Mouse (Mus musculus) limb, embryonic 15.5 days (tissue): Measurements from ENCODE around the gene Fyb2. TPM values are rescaled to one million over a fixed set of nuclear protein-coding genes. Genes with fewer than 3 reads are reported as not detected.

ENCODE experiments used
- ATAC-seq: fragments of 200-750 bp; cut with Nextera tagmentation; 2 replicates; pipeline ENCODE4 v1.8.0; 2017; ENCODE audit warnings: low read depth, moderate TSS enrichment; ENCODE audit not compliant: insufficient number of reproducible peaks, low FRiP score, low TSS enrichment
- H3K27ac ChIP-seq: fragments of 300-500 bp; sonication (generic); 2 replicates; pipeline ENCODE4 v1.5.1; 2015; ENCODE audit warnings: moderate library complexity, mild to moderate bottlenecking, inconsistent platforms
- H3K27me3 ChIP-seq: fragments of 300-500 bp; sonication (generic); 2 replicates; pipeline ENCODE4 v1.6.1; 2015; ENCODE audit warnings: inconsistent platforms
- H3K36me3 ChIP-seq: fragments of 300-500 bp; sonication (generic); 2 replicates; pipeline ENCODE4 v1.6.1; 2015; ENCODE audit warnings: inconsistent platforms
- H3K4me1 ChIP-seq: fragments of 300-500 bp; sonication (generic); 2 replicates; pipeline ENCODE4 v1.6.1; 2015; ENCODE audit warnings: inconsistent platforms
- H3K4me2 ChIP-seq: fragments of 300-500 bp; sonication (generic); 2 replicates; pipeline ENCODE4 v1.6.1; 2015; ENCODE audit warnings: mild to moderate bottlenecking, inconsistent platforms
- H3K4me3 ChIP-seq: fragments of 300-500 bp; sonication (generic); 2 replicates; pipeline ENCODE4 v1.5.1; 2015; ENCODE audit warnings: mild to moderate bottlenecking, inconsistent platforms
- H3K9ac ChIP-seq: fragments of 300-500 bp; sonication (generic); 2 replicates; pipeline ENCODE4 v1.6.1; 2015; ENCODE audit warnings: inconsistent platforms
- H3K9me3 ChIP-seq: fragments of 300-500 bp; sonication (generic); 2 replicates; pipeline ENCODE4 v1.6.1; 2016; ENCODE audit warnings: inconsistent platforms
- WGBS: fragments of 180-500 bp; shearing (Covaris S2); methylation state at CpG from one replicate; pipeline ENCODE4 v1.1.7; 2015; 5-methylcytosine and 5-hydroxymethylcytosine counted together
- polyA plus RNA-seq: library from polyadenylated mRNA; unstranded; fragments of >200 nt; fragmentation: Nextera tagmentation; extraction: Ambion mirVana; gene quantifications from 2 replicates; pipeline ENCODE4 v1.2.1, GENCODE M21; 2015

The Fyb2 gene
- polyA plus RNA-seq, 1 experiment from 2014 or later: 0.41 TPM

DNA sequence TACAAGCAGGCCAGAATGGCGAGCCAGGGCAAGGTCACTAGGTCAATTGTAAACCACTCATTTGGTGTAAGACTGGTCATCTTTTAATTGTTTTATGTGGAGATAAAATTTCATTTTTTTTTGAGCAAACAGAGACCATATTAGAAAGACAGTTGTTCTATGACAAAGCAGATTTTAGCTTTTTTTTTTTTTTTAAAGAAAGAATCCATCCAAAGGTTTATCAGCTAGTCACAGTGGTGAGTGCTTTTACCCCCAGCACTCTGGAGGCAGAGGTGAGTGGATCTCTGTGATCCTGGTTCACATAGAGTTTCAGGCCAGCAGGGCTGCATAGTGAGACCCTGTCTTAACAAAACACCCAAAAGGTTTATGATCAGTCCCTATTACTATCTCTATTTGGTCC is 31.2 kb downstream of the Fyb2 start:
- no peaks in the 10 kb centered on the region for H3K27me3 ChIP-seq
- 83% methylated on average over 1 of the region's 1 CpGs for WGBS
- H3K4me1 ChIP-seq: no peaks in the 10 kb centered on the region
- H3K27ac ChIP-seq: no peak overlapping the region
- no peak overlapping the region for H3K4me2 ChIP-seq
- no peaks in the 10 kb centered on the region for H3K36me3 ChIP-seq
- H3K4me3 ChIP-seq: no peak overlapping the region
- ATAC-seq: no peak
- H3K9ac ChIP-seq: no peak overlapping the region
- H3K9me3 ChIP-seq: no peaks in the 10 kb centered on the region

DNA sequence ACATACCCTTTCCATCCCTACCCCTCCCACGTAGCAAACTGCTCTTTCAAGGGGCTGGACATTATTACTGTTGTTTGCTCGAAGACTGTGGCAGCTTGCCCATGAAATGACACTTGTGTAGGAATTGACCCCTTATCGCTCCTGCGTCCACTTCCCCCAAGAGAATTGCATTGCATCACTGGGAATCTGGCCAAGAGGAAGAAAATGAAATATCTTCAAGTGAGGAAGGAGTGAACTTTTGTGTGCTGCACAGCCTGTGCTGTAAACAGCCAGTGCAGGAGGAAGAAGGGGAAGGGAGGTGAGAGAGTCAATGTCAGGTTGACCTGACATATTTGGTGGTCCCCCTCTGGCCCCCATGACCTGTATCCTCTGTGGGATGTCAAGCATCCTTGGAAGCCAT is 35.6 kb downstream of the Fyb2 start:
- no peak overlapping the region for H3K9ac ChIP-seq
- H3K9me3 ChIP-seq: no peaks in the 10 kb centered on the region
- ATAC-seq: no peak
- no peak overlapping the region for H3K27ac ChIP-seq
- 79% methylated on average over 4 of the region's 4 CpGs for WGBS
- no peak overlapping the region for H3K4me2 ChIP-seq
- H3K36me3 ChIP-seq: no peaks in the 10 kb centered on the region
- no peaks in the 10 kb centered on the region for H3K4me1 ChIP-seq
- no peaks in the 10 kb centered on the region for H3K27me3 ChIP-seq
- H3K4me3 ChIP-seq: no peak overlapping the region

GRCm38 (mm10) chr4:104949304-104949703 is 36.0 kb downstream of the Fyb2 start:
- Histone ChIP-seq H3K4me1 (no peaks in the 10 kb centered on the region), H3K27me3 (no peaks in the 10 kb centered on the region), H3K9me3 (no peaks in the 10 kb centered on the region), H3K4me2 (no peak overlapping the region), H3K9ac (no peak overlapping the region), H3K27ac (no peak overlapping the region), H3K4me3 (no peak overlapping the region), H3K36me3 (no peaks in the 10 kb centered on the region)
- 62% methylated on average over 3 of the region's 3 CpGs for WGBS
- no peak for ATAC-seq

- 70% methylated on average over 4 of the region's 4 CpGs for WGBS
- no peaks in the 10 kb centered on the region for H3K9me3 ChIP-seq
- no peak overlapping the region for H3K27ac ChIP-seq
- no peak overlapping the region for H3K9ac ChIP-seq
- H3K4me1 ChIP-seq: no peaks in the 10 kb centered on the region
- H3K4me3 ChIP-seq: no peak overlapping the region
- no peak overlapping the region for H3K4me2 ChIP-seq
- H3K36me3 ChIP-seq: no peaks in the 10 kb centered on the region
- no peaks in the 10 kb centered on the region for H3K27me3 ChIP-seq
- no peak for ATAC-seq
Observed at GRCm38 (mm10) chr4:104951280-104951878, 38.1 kb downstream of the Fyb2 start.

- Histone ChIP-seq H3K4me3 (no peak overlapping the region), H3K9me3 (no peaks in the 10 kb centered on the region), H3K27me3 (no peaks in the 10 kb centered on the region), H3K4me2 (no peak overlapping the region), H3K36me3 (no peaks in the 10 kb centered on the region), H3K27ac (peak overlapping the region; percentile 59; the same call in 1 of the 2 replicates), H3K4me1 (no peaks in the 10 kb centered on the region), H3K9ac (no peak overlapping the region)
- 55% methylated on average over 7 of the region's 7 CpGs for WGBS
- ATAC-seq: no peak
Observed at GRCm38 (mm10) chr4:104956691-104957090, 43.4 kb downstream of the Fyb2 start.

- no peak overlapping the region for H3K4me3 ChIP-seq
- ATAC-seq: no peak
- no peaks in the 10 kb centered on the region for H3K4me1 ChIP-seq
- 70% methylated on average over 5 of the region's 5 CpGs for WGBS
- H3K9ac ChIP-seq: no peak overlapping the region
- H3K9me3 ChIP-seq: no peaks in the 10 kb centered on the region
- no peak overlapping the region for H3K27ac ChIP-seq
- H3K4me2 ChIP-seq: no peak overlapping the region
- H3K36me3 ChIP-seq: no peaks in the 10 kb centered on the region
- no peaks in the 10 kb centered on the region for H3K27me3 ChIP-seq
Observed at GRCm38 (mm10) chr4:104961431-104961830, 48.2 kb downstream of the Fyb2 start.

GRCm38 (mm10) chr4:104972606-104973005 is 59.4 kb downstream of the Fyb2 start:
- no peak overlapping the region for H3K9ac ChIP-seq
- H3K27ac ChIP-seq: no peak overlapping the region
- H3K9me3 ChIP-seq: no peaks in the 10 kb centered on the region
- 83% methylated on average over 2 of the region's 2 CpGs for WGBS
- no peaks in the 10 kb centered on the region for H3K36me3 ChIP-seq
- no peak overlapping the region for H3K4me3 ChIP-seq
- H3K27me3 ChIP-seq: no peaks in the 10 kb centered on the region
- H3K4me1 ChIP-seq: no peaks in the 10 kb centered on the region
- H3K4me2 ChIP-seq: no peak overlapping the region
- ATAC-seq: no peak

DNA sequence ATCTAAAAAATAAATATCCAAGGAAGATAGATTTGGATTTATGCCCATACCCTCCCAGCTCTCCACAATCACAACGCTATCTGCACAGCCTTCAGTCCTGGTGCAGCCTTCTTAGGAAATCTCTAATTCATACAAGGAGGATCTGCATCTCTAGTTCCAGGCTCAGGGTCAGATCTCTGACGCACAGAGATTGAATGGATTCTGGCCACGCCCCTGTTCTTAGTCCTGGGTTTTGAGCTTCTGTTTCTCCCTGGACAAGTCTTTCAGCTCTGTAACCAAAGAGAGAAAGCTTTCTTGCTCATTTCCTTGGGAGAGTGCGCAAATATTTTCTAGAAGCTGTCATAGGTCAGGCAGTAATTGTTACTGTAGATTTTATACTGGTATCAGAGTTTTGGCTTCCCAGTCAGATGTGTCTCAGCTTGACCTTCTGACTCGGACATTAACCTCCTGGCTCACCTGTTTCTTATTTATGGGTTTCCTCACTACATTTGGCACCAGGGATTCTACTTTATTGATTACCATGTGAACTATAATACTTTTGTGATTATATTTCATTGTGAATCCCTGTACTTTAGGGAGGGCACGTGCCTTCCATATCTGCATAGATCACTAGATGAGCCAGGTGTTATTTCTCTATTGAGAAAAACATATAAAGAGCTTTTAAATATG is 62.0 kb downstream of the Fyb2 start:
- Histone ChIP-seq H3K4me1 (no peaks in the 10 kb centered on the region), H3K4me2 (no peak overlapping the region), H3K9me3 (no peaks in the 10 kb centered on the region), H3K36me3 (no peaks in the 10 kb centered on the region), H3K27me3 (no peaks in the 10 kb centered on the region), H3K27ac (no peak overlapping the region), H3K4me3 (no peak overlapping the region), H3K9ac (no peak overlapping the region)
- 79% methylated on average over 6 of the region's 6 CpGs for WGBS
- ATAC-seq: no peak

DNA sequence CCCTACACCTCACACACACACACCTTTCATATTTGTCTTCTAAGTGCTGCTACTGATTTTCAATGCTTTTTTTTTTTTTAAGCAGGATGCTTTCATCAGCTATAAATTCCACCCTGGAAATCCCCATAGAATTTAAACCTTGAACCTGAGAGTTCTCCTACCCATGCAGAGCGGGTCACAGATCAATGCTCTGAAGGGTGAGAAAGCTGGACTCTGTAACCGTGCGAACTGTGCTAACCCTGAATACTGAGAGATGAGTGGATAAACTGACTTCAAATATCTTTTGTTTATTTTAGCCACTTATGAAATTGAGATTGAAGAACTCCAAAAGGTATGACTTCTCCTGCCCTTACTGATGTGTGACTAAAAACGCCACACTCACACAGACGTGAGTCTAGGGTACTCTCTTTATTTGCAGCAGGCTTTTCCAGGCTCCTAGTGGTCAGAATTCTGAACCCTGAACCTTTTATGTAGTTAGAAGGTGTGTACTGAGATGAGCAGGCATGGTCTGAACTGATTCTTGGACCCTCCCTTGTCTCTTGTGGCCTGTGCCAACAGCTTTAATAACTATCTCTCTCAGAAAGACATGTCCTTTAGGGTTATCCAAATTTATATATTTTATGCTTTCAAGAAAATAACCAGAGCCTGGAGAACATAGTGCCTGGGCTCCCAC is 72.8 kb downstream of the Fyb2 start:
- 92% methylated on average over 5 of the region's 5 CpGs for WGBS
- Histone ChIP-seq H3K9me3 (no peaks in the 10 kb centered on the region), H3K4me2 (no peak overlapping the region), H3K4me3 (no peak overlapping the region), H3K9ac (no peak overlapping the region), H3K27me3 (no peaks in the 10 kb centered on the region), H3K36me3 (no peaks in the 10 kb centered on the region), H3K4me1 (no peaks in the 10 kb centered on the region), H3K27ac (no peak overlapping the region)
- ATAC-seq: no peak

GRCm38 (mm10) chr4:104987631-104988030 is 74.4 kb downstream of the Fyb2 start:
- H3K4me1 ChIP-seq: no peaks in the 10 kb centered on the region
- H3K36me3 ChIP-seq: no peaks in the 10 kb centered on the region
- no peak overlapping the region for H3K27ac ChIP-seq
- no peaks in the 10 kb centered on the region for H3K9me3 ChIP-seq
- 62% methylated on average over 7 of the region's 7 CpGs for WGBS
- no peak overlapping the region for H3K4me3 ChIP-seq
- no peak overlapping the region for H3K4me2 ChIP-seq
- no peak overlapping the region for H3K9ac ChIP-seq
- H3K27me3 ChIP-seq: no peaks in the 10 kb centered on the region
- no peak for ATAC-seq

- no peaks in the 10 kb centered on the region for H3K9me3 ChIP-seq
- ATAC-seq: no peak
Observed at GRCm38 (mm10) chr4:104988102-104988501, 74.8 kb downstream of the Fyb2 start.

DNA sequence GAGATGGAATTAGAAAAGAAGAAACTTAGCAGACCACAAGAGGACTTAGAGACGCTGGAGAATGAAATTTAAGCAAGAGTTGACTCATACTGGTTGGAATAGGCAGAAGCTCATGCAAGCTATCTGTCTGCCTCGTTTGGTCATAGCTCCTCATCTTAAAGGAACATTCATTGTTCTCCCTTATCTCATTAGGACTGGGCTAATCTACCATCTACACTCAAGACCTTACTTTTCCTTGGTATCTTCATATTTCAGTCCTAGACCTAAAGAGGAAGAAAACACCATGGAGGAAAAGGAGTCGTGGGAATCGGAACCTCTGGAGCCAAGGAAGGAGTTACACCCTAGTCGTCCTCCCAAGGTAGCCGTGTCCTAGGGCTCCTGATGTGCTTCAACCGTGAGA is 75.5 kb downstream of the Fyb2 start:
- WGBS: 89% methylated on average over 7 of the region's 7 CpGs
- no peaks in the 10 kb centered on the region for H3K36me3 ChIP-seq
- no peak overlapping the region for H3K4me2 ChIP-seq
- H3K4me1 ChIP-seq: no peaks in the 10 kb centered on the region
- H3K4me3 ChIP-seq: no peak overlapping the region
- no peak for ATAC-seq
- H3K27me3 ChIP-seq: no peaks in the 10 kb centered on the region
- H3K27ac ChIP-seq: no peak overlapping the region
- H3K9ac ChIP-seq: no peak overlapping the region
- H3K9me3 ChIP-seq: no peaks in the 10 kb centered on the region

More at GRCm38 (mm10) chr4:104988102-104988501, 74.8 kb downstream of the Fyb2 start:
- Histone ChIP-seq H3K9ac (no peak overlapping the region), H3K4me1 (no peaks in the 10 kb centered on the region), H3K4me3 (no peak overlapping the region), H3K27me3 (no peaks in the 10 kb centered on the region), H3K4me2 (no peak overlapping the region), H3K36me3 (no peaks in the 10 kb centered on the region), H3K27ac (no peak overlapping the region)
- WGBS: 73% methylated on average over 5 of the region's 5 CpGs
